Mouse (Mus musculus): ENCODE measurements at regions not wholly inside any gene's neighbourhood (a gene's known extent, or its start where the extent isn't known, plus 50 kb on each side); places are given as distances from the start of the nearest gene placed in this dataset.

- peak; percentile 40 for DNase-seq (ENCODE audit: low read depth, low spot score)
Measured at GRCm38 (mm10) chr7:62924585-62925331, 101.3 kb upstream of the A26c2 start.

GRCm38 (mm10) chr7:62922246-62922645 is 98.8 kb upstream of the A26c2 start:
- peak; percentile 35 for DNase-seq (ENCODE audit: low read depth, low spot score)

- peak; percentile 74 for DNase-seq (ENCODE audit: low read depth, low spot score)
Measured at GRCm38 (mm10) chr7:62894337-62894736, 70.9 kb upstream of the A26c2 start.

- peak; percentile 80 for DNase-seq (ENCODE audit: low read depth, low spot score)
Measured at GRCm38 (mm10) chr7:62877033-62877432, 53.6 kb upstream of the A26c2 start.
